ENCODE assay signal across 14 mouse cellular contexts in genomic region chr2:50290754-50291153, GRCm38 (mm10). TPM values are rescaled to one million over a fixed set of nuclear protein-coding genes. Genes with fewer than 3 reads are reported as not detected.
DNase-seq lines count a peak whose midpoint lies in the region; ATAC-seq and TF ChIP-seq lines count a peak whose summit lies in the region.
"Had no signal": no experiment of that assay in that cellular context is flagged by ENCODE, and none has a peak within 500 bp of the region (broad histone marks: within the 10 kb centered on the region; RNA-seq: fewer than 3 reads in every experiment).

No protein-coding gene starts in this region.

- no peak for DNase-seq in heart, postnatal 0 days (ENCODE audit: low spot score)
- no peak for DNase-seq in midbrain, postnatal 0 days (ENCODE audit: low spot score)
- DNase-seq in midbrain, embryonic 11.5 days (ENCODE audit: low spot score, missing footprints): no peak
- DNase-seq in induced T-regulatory cell, adult 2 months (ENCODE audit: low read depth): peak; percentile 58
- no peak for DNase-seq in spleen, adult 12 weeks (ENCODE audit: low spot score)
- DNase-seq in cerebellum, adult 2 months: no peak
- no peak for DNase-seq in right cerebral cortex, postnatal 25 days
- DNase-seq: adrenal gland, postnatal 36 days; cerebellum, adult 11 months; kidney, adult 9 months; liver, embryonic 13.5 days had no signal

- peaks cover 51% of the 10 kb centered on the region for H3K36me3 ChIP-seq in heart, postnatal 0 days (replicated peaks; ENCODE audit: control insufficient read depth, insufficient read depth, low read length)
- H3K36me3 ChIP-seq in heart, embryonic 12.5 days: peaks cover 46% of the 10 kb centered on the region
- peaks cover 37% of the 10 kb centered on the region; the same call in 1 of the 2 replicates for H3K36me3 ChIP-seq in midbrain, postnatal 0 days (ENCODE audit: insufficient read depth, low read length)
- H3K36me3 ChIP-seq in midbrain, embryonic 11.5 days (ENCODE audit: control insufficient read depth, insufficient read depth, low read length): 0 out of 2 replicates have a peak, but pooled peaks cover 2% of the 10 kb centered on the region

- ATAC-seq in heart, postnatal 0 days (ENCODE audit: insufficient read depth, low read depth): no peak
- no peak for ATAC-seq in heart, embryonic 12.5 days (ENCODE audit: insufficient number of reproducible peaks, low FRiP score)
- ATAC-seq in midbrain, postnatal 0 days (ENCODE audit: low FRiP score): no peak
- ATAC-seq in midbrain, embryonic 11.5 days (ENCODE audit: low FRiP score): no peak

- WGBS in heart, postnatal 0 days: 86% methylated on average over 2 of the region's 2 CpGs
- 85% methylated on average over 2 of the region's 2 CpGs for WGBS in heart, embryonic 12.5 days
- 95% methylated on average over 2 of the region's 2 CpGs for WGBS in midbrain, postnatal 0 days
- 97% methylated on average over 2 of the region's 2 CpGs for WGBS in midbrain, embryonic 11.5 days
- WGBS in cerebellum, adult 2 months: 93% methylated on average over 2 of the region's 2 CpGs

- no peaks in the 10 kb centered on the region for H3K9me3 ChIP-seq in heart, postnatal 0 days (replicated peaks; ENCODE audit: control insufficient read depth, low read length)
- no peaks in the 10 kb centered on the region for H3K9me3 ChIP-seq in heart, embryonic 12.5 days (replicated peaks)
- no peaks in the 10 kb centered on the region for H3K9me3 ChIP-seq in midbrain, postnatal 0 days (ENCODE audit: low read length)
- H3K9me3 ChIP-seq in midbrain, embryonic 11.5 days (ENCODE audit: control insufficient read depth, low read length): no peaks in the 10 kb centered on the region
- H3K9me3 ChIP-seq: hindbrain, embryonic 12.5 days; liver, embryonic 13.5 days had no signal

- TF ChIP-seq EP300 in heart, postnatal 0 days (IDR thresholded peaks at IDR 0.05; ENCODE audit: low read depth): no peak

- H3K4me3 ChIP-seq in heart, postnatal 0 days (ENCODE audit: low read depth, low read length): no peak overlapping the region
- H3K4me3 ChIP-seq in heart, embryonic 12.5 days: no peak overlapping the region
- H3K4me3 ChIP-seq in midbrain, postnatal 0 days (ENCODE audit: low read depth, low read length): no peak overlapping the region
- no peak overlapping the region for H3K4me3 ChIP-seq in midbrain, embryonic 11.5 days (ENCODE audit: low read depth, low read length)
- no peak overlapping the region for H3K4me3 ChIP-seq in cerebellum, adult 2 months (replicated peaks; ENCODE audit: insufficient read depth, low read depth, low read length)
- H3K4me3 ChIP-seq: hindbrain, embryonic 12.5 days; liver, embryonic 13.5 days had no signal

- peaks cover 30% of the 10 kb centered on the region for H3K4me1 ChIP-seq in heart, postnatal 0 days (ENCODE audit: control insufficient read depth, insufficient read depth)
- peaks cover 15% of the 10 kb centered on the region for H3K4me1 ChIP-seq in heart, embryonic 12.5 days (replicated peaks)
- H3K4me1 ChIP-seq in midbrain, postnatal 0 days (ENCODE audit: insufficient read depth, low read length): peaks cover 5% of the 10 kb centered on the region
- peaks cover 15% of the 10 kb centered on the region for H3K4me1 ChIP-seq in midbrain, embryonic 11.5 days (ENCODE audit: control insufficient read depth, insufficient read depth, low read length)
- no peaks in the 10 kb centered on the region; the same call in 1 of the 2 replicates for H3K4me1 ChIP-seq in cerebellum, adult 2 months (ENCODE audit: control insufficient read depth, insufficient read depth, low read length)

- no peak for TF ChIP-seq POLR2A in cerebellum, adult 2 months (IDR thresholded peaks at IDR 0.05; ENCODE audit: borderline replicate concordance, insufficient read depth, low read length)

- H3K27ac ChIP-seq in heart, postnatal 0 days (ENCODE audit: low read depth): no peak overlapping the region
- no peak overlapping the region for H3K27ac ChIP-seq in heart, embryonic 12.5 days (ENCODE audit: poor library complexity, severe bottlenecking)
- H3K27ac ChIP-seq in midbrain, postnatal 0 days (ENCODE audit: low read depth, low read length): no peak overlapping the region
- H3K27ac ChIP-seq in midbrain, embryonic 11.5 days (ENCODE audit: low read depth, low read length): no peak overlapping the region
- H3K27ac ChIP-seq in cerebellum, adult 2 months (ENCODE audit: insufficient read depth, low read length): no peak overlapping the region
- H3K27ac ChIP-seq: hindbrain, embryonic 12.5 days; liver, embryonic 13.5 days had no signal

- no peaks in the 10 kb centered on the region for H3K27me3 ChIP-seq in heart, postnatal 0 days (ENCODE audit: control insufficient read depth, insufficient read depth, low read length)
- H3K27me3 ChIP-seq in heart, embryonic 12.5 days (replicated peaks): no peaks in the 10 kb centered on the region
- no peaks in the 10 kb centered on the region for H3K27me3 ChIP-seq in midbrain, postnatal 0 days (ENCODE audit: insufficient read depth, low read length)
- H3K27me3 ChIP-seq in midbrain, embryonic 11.5 days (ENCODE audit: control insufficient read depth, insufficient read depth, low read length): no peaks in the 10 kb centered on the region
- no peaks in the 10 kb centered on the region for H3K27me3 ChIP-seq in cerebellum, adult 2 months (ENCODE audit: control insufficient read depth, insufficient read depth, low read length)
- H3K27me3 ChIP-seq: hindbrain, embryonic 12.5 days; liver, embryonic 13.5 days had no signal

- TF ChIP-seq CTCF in heart, postnatal 0 days (IDR thresholded peaks at IDR 0.05; ENCODE audit: low read depth): peak; percentile 25; the same call in 1 of the 2 replicates
- TF ChIP-seq CTCF in midbrain, postnatal 0 days (IDR thresholded peaks at IDR 0.05): peak; percentile 60
- TF ChIP-seq CTCF in cerebellum, adult 2 months (IDR thresholded peaks at IDR 0.05; ENCODE audit: borderline replicate concordance, insufficient read depth, low read depth, low read length): no peak

- no peak overlapping the region for H3K4me2 ChIP-seq in heart, postnatal 0 days (ENCODE audit: low read depth, low read length)
- no peak overlapping the region for H3K4me2 ChIP-seq in heart, embryonic 12.5 days
- no peak overlapping the region for H3K4me2 ChIP-seq in midbrain, postnatal 0 days (ENCODE audit: low read depth, low read length, poor library complexity, severe bottlenecking)
- H3K4me2 ChIP-seq in midbrain, embryonic 11.5 days: no peak overlapping the region
- H3K4me2 ChIP-seq: heart, embryonic 11.5 days; hindbrain, embryonic 12.5 days; liver, embryonic 13.5 days had no signal

- H3K9ac ChIP-seq in heart, postnatal 0 days (replicated peaks; ENCODE audit: low read depth, low read length): no peak overlapping the region
- no peak overlapping the region for H3K9ac ChIP-seq in heart, embryonic 12.5 days
- no peak overlapping the region for H3K9ac ChIP-seq in midbrain, postnatal 0 days (replicated peaks; ENCODE audit: low read length, poor library complexity, severe bottlenecking)
- no peak overlapping the region for H3K9ac ChIP-seq in midbrain, embryonic 11.5 days (ENCODE audit: low read length)
- H3K9ac ChIP-seq: hindbrain, embryonic 12.5 days; liver, embryonic 13.5 days had no signal

RNA-seq across cellular contexts. Expression of gene Mmadhc, which starts 5.8 kb away (rescaled TPM):
- total RNA-seq in heart, postnatal 0 days (2014; rRNA removed; ENCODE audit: low replicate concordance): 138 and 159 TPM in 2 replicates
- 171 and 180 TPM in 2 replicates for polyA plus RNA-seq in heart, postnatal 0 days (2015; fragmentation: Nextera tagmentation; extraction: Ambion mirVana)
- 129 and 132 TPM in 2 replicates for polyA plus RNA-seq in heart, embryonic 12.5 days (2016; fragmentation: Nextera tagmentation; extraction: Ambion mirVana)
- 56.8 and 58.0 TPM in 2 replicates for total RNA-seq in midbrain, postnatal 0 days (2014; rRNA removed)
- 126 and 130 TPM in 2 replicates for polyA plus RNA-seq in midbrain, postnatal 0 days (2015; fragmentation: Nextera tagmentation; extraction: Ambion mirVana)
- polyA plus RNA-seq in midbrain, embryonic 11.5 days (2014; fragmentation: Nextera tagmentation; extraction: Ambion mirVana): 172 and 177 TPM in 2 replicates
- 70.0 and 70.5 TPM in 2 replicates for polyA plus RNA-seq in cerebellum, adult 2 months (2012; rRNA removed)
